Mouse (Mus musculus): ENCODE results near the gene Ap5m1. TPM values are rescaled to one million over a fixed set of nuclear protein-coding genes. Genes with fewer than 3 reads are reported as not detected.
"Not testable (repeated sequence)": the region's sequence is repeated elsewhere in the genome, so short reads cannot be mapped to it uniquely, and the experiment has no call there.

Gene Ap5m1
- polyA plus RNA-seq, 1 experiment from 2014 or later, result 23.3 TPM

DNA sequence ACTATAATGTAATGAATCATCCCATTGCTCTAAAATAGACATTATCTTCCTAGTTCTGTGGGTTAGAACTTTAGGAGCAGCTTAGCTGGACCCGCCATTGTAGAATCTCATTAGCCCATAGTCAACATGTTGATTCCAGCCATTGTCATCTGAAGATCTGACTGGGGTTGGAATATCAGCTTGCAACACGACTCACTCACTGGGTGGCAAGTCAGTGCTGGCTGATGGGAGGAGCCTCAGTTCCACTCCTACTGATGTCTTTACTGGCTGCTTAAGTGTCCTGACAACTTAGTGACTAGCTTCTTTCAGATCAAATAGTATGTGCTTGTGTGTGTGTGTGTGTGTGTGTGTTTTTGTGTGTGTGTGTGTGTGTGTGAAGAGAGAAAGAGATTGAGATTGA lies 8.5 kb downstream of the Ap5m1 start:
- Histone ChIP-seq H3K36me3 (peaks cover 13% of the 10 kb centered on the region), H3K9me3 (no peaks in the 10 kb centered on the region), H3K27me3 (no peaks in the 10 kb centered on the region), H3K4me3 (no peak overlapping the region), H3K4me2 (no peak overlapping the region), H3K9ac (no peak overlapping the region), H3K27ac (no peak overlapping the region), H3K4me1 (no peaks in the 10 kb centered on the region)
- no peak for ATAC-seq (ENCODE audit: insufficient number of reproducible peaks, insufficient read depth, low FRiP score, low TSS enrichment, low read depth)
- WGBS, result 73% methylated on average over 2 of the region's 2 CpGs

DNA sequence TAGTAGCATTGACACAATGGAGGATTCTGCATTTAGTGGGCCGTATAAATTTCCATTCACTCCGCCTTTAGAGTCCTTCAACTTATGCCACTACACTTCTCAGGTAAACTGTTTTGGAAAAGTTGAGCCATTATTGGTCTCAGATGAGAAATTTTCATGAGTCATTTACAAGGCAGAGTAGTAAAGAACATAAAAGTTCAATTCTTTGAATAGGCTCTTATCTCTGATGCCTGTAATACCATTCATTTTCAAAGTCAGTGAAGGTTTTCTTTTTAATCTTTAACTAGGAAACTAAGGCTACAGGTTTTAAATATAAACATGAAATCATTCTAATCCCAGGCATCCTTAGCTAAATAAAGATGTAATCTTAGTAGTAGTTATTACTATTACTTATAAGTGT lies 12.9 kb downstream of the Ap5m1 start:
- Histone ChIP-seq H3K9me3 (no peaks in the 10 kb centered on the region), H3K4me2 (no peak overlapping the region), H3K27ac (no peak overlapping the region), H3K4me1 (no peaks in the 10 kb centered on the region), H3K4me3 (no peak overlapping the region), H3K9ac (no peak overlapping the region), H3K36me3 (peaks cover 22% of the 10 kb centered on the region), H3K27me3 (no peaks in the 10 kb centered on the region)
- 96% methylated on average over 2 of the region's 2 CpGs for WGBS
- no peak for ATAC-seq (ENCODE audit: insufficient number of reproducible peaks, insufficient read depth, low FRiP score, low TSS enrichment, low read depth)

DNA sequence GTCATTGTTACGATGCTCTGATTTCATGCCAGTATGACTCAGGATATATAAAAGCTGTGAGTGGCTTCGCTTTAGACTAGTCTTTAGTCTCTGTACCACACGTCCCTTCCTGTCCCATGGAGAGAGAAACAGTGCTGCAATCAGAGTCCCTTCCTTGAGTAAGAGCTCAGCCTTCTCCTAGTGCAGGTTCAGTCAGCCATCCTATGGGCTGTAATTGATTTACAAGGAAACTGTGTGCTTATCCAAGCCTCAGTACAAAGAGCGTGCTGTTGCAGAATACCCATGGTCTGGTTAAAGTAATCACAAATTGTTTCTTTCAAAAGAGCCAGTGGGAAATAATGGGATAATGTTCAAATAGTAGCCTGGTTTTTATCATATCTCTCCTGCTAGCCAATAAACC lies 20.6 kb downstream of the Ap5m1 start:
- 79% methylated on average over 4 of the region's 4 CpGs for WGBS

DNA sequence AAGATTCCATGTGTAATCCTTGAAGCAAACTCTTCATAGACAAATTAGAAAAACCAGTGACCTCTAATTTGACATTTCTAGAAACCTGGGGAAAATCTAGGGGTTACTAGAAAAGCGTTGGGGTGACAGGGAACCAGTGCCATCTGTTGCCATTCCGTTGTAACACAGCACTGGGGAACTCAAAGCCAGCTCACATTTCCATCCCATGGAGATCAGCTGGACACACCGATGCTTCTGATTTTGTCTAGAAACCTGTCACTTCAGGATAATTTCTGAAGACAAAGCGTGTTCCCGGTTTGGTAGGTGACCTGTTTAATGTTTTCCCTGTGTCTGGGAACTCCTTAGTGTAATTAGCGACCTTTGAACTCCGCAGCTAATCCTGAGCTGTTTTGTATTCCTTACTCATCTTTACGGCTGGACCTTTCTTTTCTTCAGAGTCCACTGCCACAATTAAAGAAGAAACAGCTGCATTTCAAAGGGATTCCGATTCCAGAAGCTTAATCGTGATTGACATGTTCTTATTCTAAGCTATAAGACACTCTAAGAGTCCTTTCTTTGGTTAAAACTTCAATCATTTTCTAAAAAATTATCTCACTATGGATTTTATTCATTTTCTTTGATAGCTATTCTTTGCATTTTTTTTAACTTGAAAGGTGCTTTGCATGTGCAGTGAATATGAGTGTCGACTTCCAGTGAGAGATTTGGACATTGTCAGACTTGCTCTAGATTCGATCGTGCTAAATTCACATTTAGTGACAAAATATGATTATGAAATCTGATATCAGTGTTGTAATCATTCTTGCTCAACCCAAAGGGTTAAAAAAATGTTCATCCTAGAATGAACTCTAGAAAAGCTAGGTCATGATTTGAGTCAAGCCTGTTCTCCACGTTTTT lies 22.5 kb downstream of the Ap5m1 start:
- no peak overlapping the region for H3K9ac ChIP-seq
- H3K27ac ChIP-seq, result no peak overlapping the region
- no peak overlapping the region for H3K4me3 ChIP-seq
- no peak for ATAC-seq (ENCODE audit: insufficient number of reproducible peaks, insufficient read depth, low FRiP score, low TSS enrichment, low read depth)
- H3K9me3 ChIP-seq, result no peaks in the 10 kb centered on the region
- 35% methylated on average over 14 of the region's 14 CpGs for WGBS
- no peaks in the 10 kb centered on the region for H3K4me1 ChIP-seq
- H3K36me3 ChIP-seq, result peaks cover 16% of the 10 kb centered on the region
- no peak overlapping the region for H3K4me2 ChIP-seq
- no peaks in the 10 kb centered on the region for H3K27me3 ChIP-seq

More for the DNA sequence above, 20.6 kb downstream of the Ap5m1 start:
- Histone ChIP-seq H3K27ac (no peak overlapping the region), H3K4me1 (no peaks in the 10 kb centered on the region), H3K36me3 (peaks cover 19% of the 10 kb centered on the region), H3K9me3 (no peaks in the 10 kb centered on the region), H3K4me2 (no peak overlapping the region), H3K9ac (no peak overlapping the region), H3K27me3 (no peaks in the 10 kb centered on the region), H3K4me3 (no peak overlapping the region)
- ATAC-seq (ENCODE audit: insufficient number of reproducible peaks, insufficient read depth, low FRiP score, low TSS enrichment, low read depth), result no peak

DNA sequence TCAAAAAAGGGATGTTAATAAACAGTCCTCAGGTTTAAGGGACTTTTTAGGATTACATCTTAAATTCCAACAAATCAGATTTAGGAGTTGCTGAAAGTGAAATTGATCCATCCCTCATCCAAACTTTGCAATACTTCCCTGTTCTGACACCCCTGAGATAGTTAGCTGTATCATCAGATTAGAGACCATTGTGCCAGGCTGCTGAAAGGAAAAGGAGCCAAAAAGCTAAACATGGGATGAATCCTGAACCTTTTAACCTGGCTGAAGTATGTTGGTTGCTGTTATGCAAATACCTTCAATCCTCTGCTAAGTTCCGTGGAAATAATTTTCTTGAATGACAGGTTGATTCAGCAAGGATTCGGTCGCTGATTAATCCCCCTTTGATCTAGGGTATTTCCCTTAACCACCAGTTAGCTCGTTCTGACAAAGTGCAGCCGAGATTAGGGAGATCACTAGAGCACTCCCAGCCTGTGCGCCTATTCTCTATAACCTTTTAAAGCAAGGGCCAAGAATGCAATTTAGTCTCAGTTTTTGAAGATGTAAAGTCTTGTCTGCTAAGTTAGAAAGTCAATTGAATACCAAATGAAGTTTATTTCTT lies 23.7 kb downstream of the Ap5m1 start:
- H3K27ac ChIP-seq, result no peak overlapping the region
- 14% methylated on average over 6 of the region's 6 CpGs for WGBS
- no peaks in the 10 kb centered on the region for H3K27me3 ChIP-seq
- H3K4me2 ChIP-seq, result no peak overlapping the region
- ATAC-seq (ENCODE audit: insufficient number of reproducible peaks, insufficient read depth, low FRiP score, low TSS enrichment, low read depth), result no peak
- no peaks in the 10 kb centered on the region for H3K4me1 ChIP-seq
- H3K36me3 ChIP-seq, result peaks cover 12% of the 10 kb centered on the region
- no peak overlapping the region for H3K9ac ChIP-seq
- no peak overlapping the region for H3K4me3 ChIP-seq
- H3K9me3 ChIP-seq, result no peaks in the 10 kb centered on the region

DNA sequence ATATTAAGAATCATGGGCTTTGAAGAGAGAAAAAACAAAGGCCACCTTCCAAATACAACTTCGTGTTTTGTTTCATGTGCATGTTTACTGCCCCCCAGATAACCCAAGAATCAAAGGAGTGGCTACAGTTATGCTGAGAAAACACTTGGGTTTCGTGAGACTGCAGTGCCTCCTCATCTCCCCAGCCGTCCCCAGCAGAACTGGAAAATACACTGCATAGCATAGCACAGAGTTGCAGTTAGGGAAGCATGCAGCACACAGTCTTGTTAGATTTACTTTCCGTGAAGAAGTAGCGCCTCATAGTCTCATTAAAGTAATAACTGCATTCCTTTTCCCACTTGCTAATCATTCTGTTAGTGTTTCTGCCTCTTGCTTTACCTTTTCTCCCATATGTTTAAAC lies 24.2 kb downstream of the Ap5m1 start:
- Histone ChIP-seq H3K27ac (no peak overlapping the region), H3K36me3 (peaks cover 10% of the 10 kb centered on the region), H3K4me1 (no peaks in the 10 kb centered on the region), H3K27me3 (no peaks in the 10 kb centered on the region), H3K4me2 (no peak overlapping the region), H3K9ac (no peak overlapping the region), H3K9me3 (no peaks in the 10 kb centered on the region), H3K4me3 (no peak overlapping the region)
- WGBS, result 38% methylated on average over 5 of the region's 5 CpGs
- no peak for ATAC-seq (ENCODE audit: insufficient number of reproducible peaks, insufficient read depth, low FRiP score, low TSS enrichment, low read depth)

DNA sequence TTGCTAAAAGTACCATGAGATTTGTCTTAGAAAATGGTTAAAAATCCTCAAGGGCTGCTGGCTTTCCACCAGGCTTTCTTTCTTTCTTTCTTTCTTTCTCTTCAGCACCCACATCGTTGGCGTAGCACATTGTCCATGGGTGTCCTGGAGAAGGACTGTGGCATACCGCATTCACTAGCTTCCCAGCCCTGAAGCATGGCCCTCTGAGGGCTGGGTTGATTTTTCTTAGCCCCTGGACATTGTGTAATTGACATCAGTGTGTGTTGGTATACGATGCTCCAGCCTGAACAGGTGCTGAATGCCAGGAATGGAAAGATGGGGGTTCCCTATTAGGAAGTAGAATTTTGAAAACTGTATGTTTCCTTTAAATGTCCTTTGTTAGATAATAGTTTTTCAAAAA lies 25.4 kb downstream of the Ap5m1 start:
- no peak overlapping the region for H3K9ac ChIP-seq
- ATAC-seq (ENCODE audit: insufficient number of reproducible peaks, insufficient read depth, low FRiP score, low TSS enrichment, low read depth), result no peak
- no peaks in the 10 kb centered on the region for H3K27me3 ChIP-seq
- no peak overlapping the region for H3K4me2 ChIP-seq
- no peak overlapping the region for H3K27ac ChIP-seq
- WGBS, result 88% methylated on average over 4 of the region's 4 CpGs
- no peak overlapping the region for H3K4me3 ChIP-seq
- H3K36me3 ChIP-seq, result peaks cover 7% of the 10 kb centered on the region
- no peaks in the 10 kb centered on the region for H3K4me1 ChIP-seq
- no peaks in the 10 kb centered on the region for H3K9me3 ChIP-seq

DNA sequence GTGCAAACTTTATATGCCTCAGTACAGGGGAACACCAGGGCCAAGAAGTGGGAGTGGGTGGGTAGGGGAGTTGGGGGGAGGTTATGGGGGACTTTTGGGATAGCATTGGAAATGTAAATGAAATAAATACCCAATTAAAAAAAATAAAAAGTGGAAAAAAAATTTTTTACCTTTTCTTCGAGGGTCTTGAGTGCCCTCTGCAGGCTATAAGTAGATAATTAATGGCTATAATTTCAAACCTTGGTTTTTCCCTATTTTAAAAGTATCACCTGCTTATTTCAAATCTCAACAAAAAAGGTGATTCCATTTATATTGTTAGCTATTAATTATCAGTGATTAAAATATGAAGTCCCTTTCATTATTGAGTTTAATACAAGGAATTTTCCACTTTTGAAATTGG lies 25.9 kb downstream of the Ap5m1 start:
- 53% methylated on average over 1 of the region's 1 CpGs for WGBS
- not testable (repeated sequence) for H3K4me1 ChIP-seq; H3K4me3 ChIP-seq; H3K36me3 ChIP-seq; H3K27me3 ChIP-seq; H3K4me2 ChIP-seq; H3K9ac ChIP-seq; H3K27ac ChIP-seq; H3K9me3 ChIP-seq; ATAC-seq (ENCODE audit: insufficient number of reproducible peaks, insufficient read depth, low FRiP score, low TSS enrichment, low read depth)

DNA sequence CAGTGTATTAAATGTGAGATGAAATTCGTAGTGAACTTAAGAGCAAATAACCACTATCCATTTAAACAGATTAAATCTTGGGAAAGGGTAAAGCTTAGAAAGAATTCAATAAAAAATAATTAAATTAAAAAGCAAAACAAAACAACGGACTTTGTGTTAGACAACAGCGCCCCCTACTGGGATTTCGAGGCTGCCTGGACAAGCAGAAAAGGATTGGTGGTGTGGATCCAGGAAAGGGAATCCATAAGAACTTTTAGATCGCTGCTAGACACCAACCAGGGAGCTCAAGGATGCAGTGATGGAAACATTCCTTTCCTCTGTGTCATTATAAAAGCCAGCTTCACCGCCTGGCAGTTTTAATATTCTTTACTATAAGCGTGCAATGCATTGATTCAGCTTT lies 52.5 kb downstream of the Ap5m1 start:
- ATAC-seq (ENCODE audit: insufficient number of reproducible peaks, insufficient read depth, low FRiP score, low TSS enrichment, low read depth), result no peak
- Histone ChIP-seq H3K27me3 (no peaks in the 10 kb centered on the region), H3K4me2 (no peak overlapping the region), H3K27ac (no peak overlapping the region), H3K4me3 (no peak overlapping the region), H3K9me3 (no peaks in the 10 kb centered on the region), H3K36me3 (no peaks in the 10 kb centered on the region), H3K4me1 (peaks cover 8% of the 10 kb centered on the region; the same call in 1 of the 2 replicates), H3K9ac (no peak overlapping the region)
- WGBS, result 7% methylated on average over 7 of the region's 7 CpGs

DNA sequence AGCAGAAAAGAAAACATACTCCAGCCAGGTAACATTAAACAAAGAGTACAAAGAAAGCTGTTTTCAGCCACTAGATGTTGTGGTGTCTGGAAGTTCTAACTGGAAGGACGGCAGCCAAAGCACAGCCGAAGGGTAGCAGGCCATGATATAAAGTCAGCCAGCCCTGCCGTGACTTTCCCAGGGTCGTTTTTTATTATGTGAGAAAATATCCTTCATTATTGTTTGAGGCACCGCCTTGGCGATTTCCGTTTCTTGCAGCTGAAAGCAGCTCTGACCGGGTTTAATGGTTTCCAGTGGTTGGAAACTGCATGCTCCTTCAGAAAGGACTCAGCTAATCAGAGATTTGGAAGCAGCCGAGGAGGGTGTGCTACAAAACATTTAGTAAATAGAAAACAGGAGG lies 55.8 kb downstream of the Ap5m1 start:
- Histone ChIP-seq H3K27ac (no peak overlapping the region), H3K36me3 (no peaks in the 10 kb centered on the region), H3K9ac (no peak overlapping the region), H3K4me1 (peaks cover 8% of the 10 kb centered on the region; the same call in 1 of the 2 replicates), H3K4me3 (no peak overlapping the region), H3K9me3 (no peaks in the 10 kb centered on the region), H3K4me2 (peak overlapping the region; percentile 27; the same call in 1 of the 2 replicates), H3K27me3 (no peaks in the 10 kb centered on the region)
- 44% methylated on average over 9 of the region's 9 CpGs for WGBS
- no peak for ATAC-seq (ENCODE audit: insufficient number of reproducible peaks, insufficient read depth, low FRiP score, low TSS enrichment, low read depth)

DNA sequence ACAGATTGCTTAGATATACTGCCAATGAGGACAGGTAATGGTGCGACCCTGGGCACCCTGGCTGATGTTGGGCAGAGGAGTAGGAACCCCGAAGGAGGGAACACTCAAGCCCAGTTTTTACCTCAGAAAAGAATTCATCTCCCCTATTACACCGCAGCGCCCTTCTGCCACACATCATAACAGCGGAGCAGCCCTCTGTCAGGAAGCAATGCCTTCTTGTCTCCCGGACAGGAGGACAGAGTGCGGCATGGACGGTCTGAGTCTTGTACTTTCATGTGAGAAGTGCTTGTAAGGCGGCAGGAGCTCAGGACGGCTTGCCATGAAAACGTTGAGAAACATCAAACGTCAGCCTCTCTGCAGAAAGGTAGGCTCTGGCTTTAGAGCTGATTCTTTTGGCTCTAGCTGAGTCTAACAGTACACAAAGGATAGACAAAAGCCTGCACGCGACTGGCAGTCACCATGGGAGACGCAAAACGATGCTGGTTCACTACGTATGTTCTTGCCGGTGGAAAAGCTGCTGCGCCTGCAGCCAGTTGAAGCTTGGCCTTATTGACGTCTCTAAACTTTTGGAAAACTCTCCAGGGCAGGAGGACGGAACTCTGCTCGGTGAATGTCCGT lies 61.4 kb downstream of the Ap5m1 start:
- Histone ChIP-seq H3K4me3 (no peak overlapping the region), H3K27ac (no peak overlapping the region), H3K4me2 (no peak overlapping the region), H3K9me3 (no peaks in the 10 kb centered on the region), H3K9ac (no peak overlapping the region), H3K36me3 (no peaks in the 10 kb centered on the region), H3K4me1 (peaks cover 2% of the 10 kb centered on the region; the same call in 1 of the 2 replicates), H3K27me3 (no peaks in the 10 kb centered on the region)
- no peak for ATAC-seq (ENCODE audit: insufficient number of reproducible peaks, insufficient read depth, low FRiP score, low TSS enrichment, low read depth)
- WGBS, result 77% methylated on average over 23 of the region's 23 CpGs
